Mouse (Mus musculus) neural tube, embryonic 14.5 days (tissue): ENCODE results near the gene Itgb1bp1. TPM values are rescaled to one million over a fixed set of nuclear protein-coding genes. Genes with fewer than 3 reads are reported as not detected.
A peak's percentile ranks its signal among the peaks of the same experiment; 100 is the strongest.

Experiments
- ATAC-seq: fragments of 200-750 bp; cut with Nextera tagmentation; 2 replicates; pipeline ENCODE4 v1.8.0; 2017; ENCODE audit warnings: low read depth, mild to moderate bottlenecking, moderate TSS enrichment, moderate library complexity
- H3K27ac ChIP-seq: fragments of 300-500 bp; sonication (generic); 2 replicates; pipeline ENCODE4 v1.5.1; 2014; ENCODE audit warnings: low read depth, mild to moderate bottlenecking, control low read depth, low read length, moderate library complexity, mixed read lengths
- H3K27me3 ChIP-seq: fragments of 300-500 bp; sonication (generic); 2 replicates; pipeline ENCODE4 v1.6.1; 2014; ENCODE audit warnings: low read length; ENCODE audit not compliant: control insufficient read depth, insufficient read depth
- H3K36me3 ChIP-seq: fragments of 300-500 bp; sonication (generic); 2 replicates; pipeline ENCODE4 v1.6.1; 2014; ENCODE audit warnings: low read length, mixed read lengths; ENCODE audit not compliant: control insufficient read depth, insufficient read depth
- H3K4me1 ChIP-seq: fragments of 300-500 bp; sonication (generic); 2 replicates; pipeline ENCODE4 v1.6.1; 2014; ENCODE audit warnings: low read length; ENCODE audit not compliant: control insufficient read depth, insufficient read depth
- H3K4me2 ChIP-seq: fragments of 300-500 bp; sonication (generic); 2 replicates; pipeline ENCODE4 v1.6.1; 2014; ENCODE audit warnings: mild to moderate bottlenecking, low read depth, low read length, control low read depth
- H3K4me3 ChIP-seq: fragments of 300-500 bp; sonication (generic); 2 replicates; pipeline ENCODE4 v1.5.1; 2014; ENCODE audit warnings: low read depth, low read length, control low read depth, mixed read lengths
- H3K9ac ChIP-seq: fragments of 300-500 bp; sonication (generic); replicated peaks from 2 replicates; pipeline ENCODE4 v1.6.1; 2014; ENCODE audit warnings: low read depth, mild to moderate bottlenecking, control low read depth, low read length, mixed read lengths
- H3K9me3 ChIP-seq: fragments of 300-500 bp; sonication (generic); 2 replicates; pipeline ENCODE4 v1.6.1; 2016; ENCODE audit warnings: low read length; ENCODE audit not compliant: control insufficient read depth
- WGBS: fragments of 180-500 bp; shearing (Covaris S2); extraction: QIAGEN DNeasy Blood & Tissue Kit; methylation state at CpG from one replicate; pipeline ENCODE4 v1.1.7; 2014; 5-methylcytosine and 5-hydroxymethylcytosine counted together
- polyA plus RNA-seq: library from polyadenylated mRNA; unstranded; fragments of >200 nt; fragmentation: Nextera tagmentation; extraction: Ambion mirVana; gene quantifications from 2 replicates; pipeline ENCODE4 v1.2.1, GENCODE M21; 2014

Itgb1bp1 gene
- polyA plus RNA-seq, 1 experiment from 2014 or later: 40.6 TPM

- ATAC-seq: no peak
These were observed 52.4 kb downstream of the Itgb1bp1 start for GRCm38 (mm10) chr12:21233727-21234126.

GRCm38 (mm10) chr12:21229076-21229918 is 56.8 kb downstream of the Itgb1bp1 start:
- Histone ChIP-seq H3K36me3 (peaks cover 14% of the 10 kb centered on the region), H3K27ac (peak overlapping the region; percentile 28; the same call in 1 of the 2 replicates), H3K4me3 (no peak overlapping the region), H3K9me3 (no peaks in the 10 kb centered on the region), H3K27me3 (no peaks in the 10 kb centered on the region), H3K4me1 (no peaks in the 10 kb centered on the region), H3K9ac (no peak overlapping the region), H3K4me2 (no peak overlapping the region)
- peak; percentile 47; the same call in 1 of the 2 replicates for ATAC-seq
- 68% methylated on average over 17 of the region's 17 CpGs for whole genome bisulfite sequencing

More at GRCm38 (mm10) chr12:21233727-21234126, 52.4 kb downstream of the Itgb1bp1 start:
- Histone ChIP-seq H3K36me3 (peaks cover 19% of the 10 kb centered on the region), H3K27ac (no peak overlapping the region), H3K9me3 (no peaks in the 10 kb centered on the region), H3K4me2 (no peak overlapping the region), H3K4me3 (no peak overlapping the region), H3K27me3 (no peaks in the 10 kb centered on the region), H3K9ac (no peak overlapping the region), H3K4me1 (no peaks in the 10 kb centered on the region)
- WGBS: 91% methylated on average over 7 of the region's 7 CpGs

GRCm38 (mm10) chr12:21228650-21229049 is 57.4 kb downstream of the Itgb1bp1 start:
- Histone ChIP-seq H3K4me3 (no peak overlapping the region), H3K27me3 (no peaks in the 10 kb centered on the region), H3K27ac (no peak overlapping the region), H3K36me3 (peaks cover 14% of the 10 kb centered on the region), H3K4me2 (no peak overlapping the region), H3K9me3 (no peaks in the 10 kb centered on the region), H3K9ac (no peak overlapping the region), H3K4me1 (no peaks in the 10 kb centered on the region)
- ATAC-seq: no peak
- 93% methylated on average over 4 of the region's 4 CpGs for WGBS

GRCm38 (mm10) chr12:21227076-21227980 is 58.8 kb downstream of the Itgb1bp1 start:
- H3K36me3 ChIP-seq: peaks cover 14% of the 10 kb centered on the region
- no peaks in the 10 kb centered on the region for H3K4me1 ChIP-seq
- H3K4me2 ChIP-seq: no peak overlapping the region
- peak; percentile 19; the same call in 1 of the 2 replicates for ATAC-seq
- no peak overlapping the region for H3K27ac ChIP-seq
- no peak overlapping the region for H3K4me3 ChIP-seq
- WGBS: 46% methylated on average over 6 of the region's 6 CpGs
- H3K9ac ChIP-seq: no peak overlapping the region
- no peaks in the 10 kb centered on the region for H3K27me3 ChIP-seq
- H3K9me3 ChIP-seq: no peaks in the 10 kb centered on the region

- no peak for ATAC-seq
- 91% methylated on average over 9 of the region's 9 CpGs for WGBS
- Histone ChIP-seq H3K9me3 (no peaks in the 10 kb centered on the region), H3K9ac (no peak overlapping the region), H3K36me3 (peaks cover 14% of the 10 kb centered on the region), H3K4me1 (no peaks in the 10 kb centered on the region), H3K4me3 (no peak overlapping the region), H3K27ac (no peak overlapping the region), H3K27me3 (no peaks in the 10 kb centered on the region), H3K4me2 (no peak overlapping the region)
These were observed 59.8 kb downstream of the Itgb1bp1 start for GRCm38 (mm10) chr12:21226316-21226715.

GRCm38 (mm10) chr12:21225358-21225757 is 60.7 kb downstream of the Itgb1bp1 start:
- Histone ChIP-seq H3K9me3 (no peaks in the 10 kb centered on the region), H3K36me3 (peaks cover 11% of the 10 kb centered on the region), H3K4me1 (no peaks in the 10 kb centered on the region), H3K27me3 (no peaks in the 10 kb centered on the region), H3K27ac (no peak overlapping the region), H3K4me3 (no peak overlapping the region), H3K4me2 (no peak overlapping the region), H3K9ac (no peak overlapping the region)
- no peak for ATAC-seq
- WGBS: 76% methylated on average over 8 of the region's 8 CpGs

GRCm38 (mm10) chr12:21223923-21224322 is 62.2 kb downstream of the Itgb1bp1 start:
- 91% methylated on average over 4 of the region's 4 CpGs for WGBS
- H3K4me3 ChIP-seq: no peak overlapping the region
- no peak for ATAC-seq

GRCm38 (mm10) chr12:21220596-21220995 is 65.5 kb downstream of the Itgb1bp1 start:
- H3K4me3 ChIP-seq: no peak overlapping the region
- no peak overlapping the region for H3K4me2 ChIP-seq
- H3K4me1 ChIP-seq: no peaks in the 10 kb centered on the region
- no peaks in the 10 kb centered on the region for H3K9me3 ChIP-seq
- H3K27ac ChIP-seq: no peak overlapping the region
- WGBS: 76% methylated on average over 1 of the region's 1 CpGs
- no peak for ATAC-seq
- peaks cover 18% of the 10 kb centered on the region for H3K36me3 ChIP-seq
- H3K27me3 ChIP-seq: no peaks in the 10 kb centered on the region
- no peak overlapping the region for H3K9ac ChIP-seq

More at GRCm38 (mm10) chr12:21223923-21224322, 62.2 kb downstream of the Itgb1bp1 start:
- Histone ChIP-seq H3K4me2 (no peak overlapping the region), H3K9ac (no peak overlapping the region), H3K4me1 (no peaks in the 10 kb centered on the region), H3K36me3 (peaks cover 4% of the 10 kb centered on the region; the same call in 1 of the 2 replicates), H3K9me3 (no peaks in the 10 kb centered on the region), H3K27me3 (no peaks in the 10 kb centered on the region), H3K27ac (no peak overlapping the region)
